14 mouse cellular contexts compared by ENCODE assay signal in the genomic region with DNA sequence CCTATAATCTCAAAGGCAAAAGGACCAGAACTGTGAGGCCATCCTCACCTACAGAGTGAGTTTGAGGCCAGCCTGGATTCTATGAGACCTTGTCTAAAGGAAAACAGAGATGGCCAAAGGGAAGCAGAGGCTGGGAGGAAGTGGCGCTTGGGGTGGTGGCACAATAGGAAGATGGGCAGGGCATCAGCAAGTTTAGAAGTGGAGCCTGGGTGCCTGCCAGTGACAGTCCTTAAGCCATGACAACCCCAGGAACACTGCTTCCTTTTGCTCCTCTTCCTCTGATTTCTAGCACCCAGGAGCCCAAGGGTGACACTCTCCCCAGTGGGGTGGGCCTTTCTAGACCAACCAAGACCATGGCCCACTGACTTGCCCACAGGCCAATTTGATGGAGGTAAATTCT.
"Had no signal": no experiment of that assay in that cellular context is flagged by ENCODE, and none has a peak within 500 bp of the region (broad histone marks: within the 10 kb centered on the region; RNA-seq: fewer than 3 reads in every experiment).

No protein-coding gene starts in this region.

- H3K4me1 ChIP-seq: kidney, embryonic 15.5 days; limb, embryonic 10.5 days; midbrain, embryonic 10.5 days; midbrain, embryonic 15.5 days; neural tube, embryonic 12.5 days had no signal

- H3K36me3 ChIP-seq: kidney, embryonic 15.5 days; limb, embryonic 10.5 days; lung, embryonic 15.5 days; midbrain, embryonic 10.5 days; midbrain, embryonic 15.5 days; neural tube, embryonic 12.5 days had no signal

- H3K4me2 ChIP-seq: kidney, embryonic 15.5 days; lung, embryonic 15.5 days; midbrain, embryonic 15.5 days; neural tube, embryonic 12.5 days had no signal

- H3K4me3 ChIP-seq: kidney, embryonic 15.5 days; left cerebral cortex, adult 2 months; limb, embryonic 10.5 days; lung, embryonic 15.5 days; midbrain, embryonic 10.5 days; midbrain, embryonic 15.5 days; neural tube, embryonic 12.5 days had no signal

- H3K27ac ChIP-seq: kidney, embryonic 15.5 days; left cerebral cortex, adult 2 months; limb, embryonic 10.5 days; lung, embryonic 15.5 days; midbrain, embryonic 10.5 days; midbrain, embryonic 15.5 days; neural tube, embryonic 12.5 days; stomach, postnatal 0 days had no signal

- ATAC-seq: intestine, embryonic 16.5 days; midbrain, embryonic 15.5 days had no signal

- DNase-seq: kidney, adult 2 months; kidney, postnatal 14 days; layer of hippocampus, adult 9-11 months; lung, postnatal 14 days; thymus, postnatal 14 days had no signal

- H3K27me3 ChIP-seq: kidney, embryonic 15.5 days; lung, embryonic 15.5 days; midbrain, embryonic 15.5 days; neural tube, embryonic 12.5 days had no signal

- H3K9me3 ChIP-seq: kidney, embryonic 15.5 days; limb, embryonic 10.5 days; lung, embryonic 15.5 days; midbrain, embryonic 10.5 days; midbrain, embryonic 15.5 days; neural tube, embryonic 12.5 days had no signal

- H3K9ac ChIP-seq: kidney, embryonic 15.5 days; lung, embryonic 15.5 days; midbrain, embryonic 15.5 days; neural tube, embryonic 12.5 days had no signal
